Mouse (Mus musculus): ENCODE data around the gene Ctsf. TPM values are rescaled to one million over a fixed set of nuclear protein-coding genes. Genes with fewer than 3 reads are reported as not detected.
"Not testable (repeated sequence)": the region's sequence is repeated elsewhere in the genome, so short reads cannot be mapped to it uniquely, and the experiment has no call there.

Ctsf gene
- polyA plus RNA-seq, 1 experiment from 2014 or later = 75.8 TPM

DNA sequence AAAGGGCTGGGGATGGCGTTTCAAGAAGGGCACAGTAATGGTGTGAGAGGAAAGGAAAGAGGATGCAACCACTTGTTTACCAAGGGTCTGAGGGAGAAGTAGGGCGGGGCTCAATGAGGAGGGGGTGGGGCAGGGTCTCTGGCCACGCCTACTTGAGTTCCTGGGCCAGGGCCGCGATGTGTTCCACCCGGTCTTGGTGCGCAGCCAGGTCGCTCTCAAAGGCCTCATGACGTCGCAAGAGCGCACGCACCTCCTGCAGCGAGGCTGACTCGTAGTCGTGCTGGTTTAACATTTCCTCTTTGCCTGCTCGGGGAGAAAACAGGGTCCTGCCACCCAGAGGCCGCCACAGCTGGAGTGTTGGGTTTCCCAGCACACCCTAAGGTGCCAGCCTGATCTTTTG is 10.2 kb downstream of the Ctsf start:
- no peaks in the 10 kb centered on the region for H3K9me3 ChIP-seq (ENCODE audit: control insufficient read depth, low read length)
- H3K4me1 ChIP-seq (ENCODE audit: control insufficient read depth, insufficient read depth, low read length) = no peaks in the 10 kb centered on the region
- ATAC-seq (ENCODE audit: low read depth) = no peak
- H3K36me3 ChIP-seq (ENCODE audit: control insufficient read depth, insufficient read depth, low read length) = no peaks in the 10 kb centered on the region
- H3K4me3 ChIP-seq (ENCODE audit: low read depth, low read length) = no peak overlapping the region
- H3K27ac ChIP-seq (ENCODE audit: low read depth, low read length) = no peak overlapping the region
- WGBS = 7% methylated on average over 17 of the region's 17 CpGs
- H3K27me3 ChIP-seq (ENCODE audit: control insufficient read depth, insufficient read depth, low read length) = no peaks in the 10 kb centered on the region
- H3K4me2 ChIP-seq (ENCODE audit: low read depth, low read length) = peak overlapping the region; percentile 18; the same call in 1 of the 2 replicates
- H3K9ac ChIP-seq (replicated peaks; ENCODE audit: low read depth, low read length) = no peak overlapping the region

GRCm38 (mm10) chr19:4874613-4875012 is 19.7 kb downstream of the Ctsf start:
- not testable (repeated sequence) for H3K9ac ChIP-seq (replicated peaks; ENCODE audit: low read depth, low read length); ATAC-seq (ENCODE audit: low read depth); H3K4me3 ChIP-seq (ENCODE audit: low read depth, low read length); H3K27ac ChIP-seq (ENCODE audit: low read depth, low read length); H3K9me3 ChIP-seq (ENCODE audit: control insufficient read depth, low read length); H3K27me3 ChIP-seq (ENCODE audit: control insufficient read depth, insufficient read depth, low read length); H3K4me2 ChIP-seq (ENCODE audit: low read depth, low read length); H3K36me3 ChIP-seq (ENCODE audit: control insufficient read depth, insufficient read depth, low read length)
- H3K4me1 ChIP-seq (ENCODE audit: control insufficient read depth, insufficient read depth, low read length) = peaks cover 11% of the 10 kb centered on the region; the same call in 1 of the 2 replicates
- 94% methylated on average over 1 of the region's 1 CpGs for WGBS

DNA sequence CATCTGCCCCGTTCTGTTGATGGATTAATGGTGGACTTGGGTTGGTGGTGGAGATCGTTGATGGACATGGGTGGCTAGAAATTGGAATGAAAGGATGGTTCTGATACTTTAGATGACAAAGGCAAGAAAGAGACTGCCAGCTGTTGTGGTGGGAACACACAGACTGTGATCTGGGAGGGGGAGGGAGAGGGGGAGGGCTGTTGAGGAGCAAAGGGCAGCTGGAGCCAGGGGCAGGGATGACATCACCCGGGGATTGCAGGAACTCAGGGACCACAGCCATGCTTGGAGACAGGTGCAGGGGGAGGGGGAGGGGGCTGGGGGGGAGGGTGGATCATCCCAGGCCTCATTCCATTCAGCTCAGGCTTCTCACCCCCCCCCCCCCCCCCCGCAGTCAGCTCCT is 21.3 kb downstream of the Ctsf start:
- Histone ChIP-seq H3K27me3 (ENCODE audit: control insufficient read depth, insufficient read depth, low read length) (no peaks in the 10 kb centered on the region), H3K4me1 (ENCODE audit: control insufficient read depth, insufficient read depth, low read length) (peaks cover 11% of the 10 kb centered on the region; the same call in 1 of the 2 replicates), H3K4me3 (ENCODE audit: low read depth, low read length) (no peak overlapping the region), H3K36me3 (ENCODE audit: control insufficient read depth, insufficient read depth, low read length) (no peaks in the 10 kb centered on the region), H3K9me3 (ENCODE audit: control insufficient read depth, low read length) (no peaks in the 10 kb centered on the region), H3K9ac (replicated peaks; ENCODE audit: low read depth, low read length) (no peak overlapping the region), H3K4me2 (ENCODE audit: low read depth, low read length) (no peak overlapping the region), H3K27ac (ENCODE audit: low read depth, low read length) (no peak overlapping the region)
- 62% methylated on average over 3 of the region's 4 CpGs for WGBS
- no peak for ATAC-seq (ENCODE audit: low read depth)

DNA sequence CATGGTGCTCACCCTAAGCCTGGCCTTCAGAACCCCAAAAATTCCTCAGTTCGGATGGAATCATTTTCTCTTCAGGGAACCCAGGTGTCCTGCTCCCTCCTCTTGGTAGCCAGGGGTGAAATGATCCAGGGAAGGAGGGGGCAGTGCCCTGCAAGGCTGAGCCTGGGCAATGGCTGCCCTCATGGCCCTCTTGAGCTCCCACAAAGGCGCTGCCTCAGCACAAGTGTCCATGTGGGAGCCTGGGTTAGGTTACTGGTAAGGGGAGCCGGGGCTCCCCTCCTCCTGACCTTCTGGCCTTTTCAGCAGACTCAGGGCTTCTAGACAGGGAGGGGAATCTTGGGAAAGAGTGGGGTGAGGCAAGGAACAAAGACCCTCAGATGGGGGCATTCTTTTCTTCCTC is 21.8 kb downstream of the Ctsf start:
- H3K27ac ChIP-seq (ENCODE audit: low read depth, low read length) = no peak overlapping the region
- no peak overlapping the region for H3K4me2 ChIP-seq (ENCODE audit: low read depth, low read length)
- H3K36me3 ChIP-seq (ENCODE audit: control insufficient read depth, insufficient read depth, low read length) = no peaks in the 10 kb centered on the region
- no peaks in the 10 kb centered on the region for H3K27me3 ChIP-seq (ENCODE audit: control insufficient read depth, insufficient read depth, low read length)
- H3K4me3 ChIP-seq (ENCODE audit: low read depth, low read length) = no peak overlapping the region
- ATAC-seq (ENCODE audit: low read depth) = no peak
- H3K9ac ChIP-seq (replicated peaks; ENCODE audit: low read depth, low read length) = no peak overlapping the region
- H3K9me3 ChIP-seq (ENCODE audit: control insufficient read depth, low read length) = no peaks in the 10 kb centered on the region
- WGBS = 75% methylated on average over 3 of the region's 3 CpGs
- peaks cover 11% of the 10 kb centered on the region; the same call in 1 of the 2 replicates for H3K4me1 ChIP-seq (ENCODE audit: control insufficient read depth, insufficient read depth, low read length)

DNA sequence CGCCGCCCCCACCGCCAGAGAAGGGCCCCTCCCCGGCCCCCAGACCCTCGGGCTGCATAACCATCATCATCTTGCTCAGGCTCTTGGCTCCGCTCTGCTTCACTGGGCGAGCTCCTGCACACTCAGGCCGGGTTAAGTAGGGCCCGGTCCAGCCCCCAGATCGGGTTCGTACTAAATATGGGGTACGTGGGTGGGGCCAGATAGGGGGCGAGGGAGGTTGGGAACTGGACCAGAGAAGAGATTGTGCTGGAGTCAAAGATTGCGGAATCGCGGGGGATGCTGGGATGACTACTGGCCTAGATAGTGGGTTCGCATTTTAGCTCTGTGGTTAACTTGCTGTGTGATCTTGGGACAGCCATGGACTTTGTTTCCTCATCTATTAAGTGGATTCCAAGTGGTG is 22.9 kb downstream of the Ctsf start, which contains the start of gene Actn3:
TSS of gene Actn3 (minus strand) at position 125 of the 400 bp plus-strand sequence.
- Histone ChIP-seq H3K9me3 (ENCODE audit: control insufficient read depth, low read length) (no peaks in the 10 kb centered on the region), H3K4me3 (ENCODE audit: low read depth, low read length) (peak within 1 kb of the TSS; percentile 54), H3K9ac (replicated peaks; ENCODE audit: low read depth, low read length) (peak within 1 kb of the TSS; percentile 67), H3K4me2 (ENCODE audit: low read depth, low read length) (peak within 1 kb of the TSS; percentile 86), H3K27me3 (ENCODE audit: control insufficient read depth, insufficient read depth, low read length) (no peaks in the 10 kb centered on the region), H3K27ac (ENCODE audit: low read depth, low read length) (peak within 1 kb of the TSS; percentile 49), H3K4me1 (ENCODE audit: control insufficient read depth, insufficient read depth, low read length) (peaks cover 11% of the 10 kb centered on the region; the same call in 1 of the 2 replicates), H3K36me3 (ENCODE audit: control insufficient read depth, insufficient read depth, low read length) (no peaks in the 10 kb centered on the region)
- 3% methylated on average over 17 of the region's 17 CpGs for WGBS
- no peak for ATAC-seq (ENCODE audit: low read depth)

- Histone ChIP-seq H3K4me2 (ENCODE audit: low read depth, low read length) (peak within 1 kb of the TSS; percentile 86), H3K9ac (replicated peaks; ENCODE audit: low read depth, low read length) (peak within 1 kb of the TSS; percentile 67), H3K4me3 (ENCODE audit: low read depth, low read length) (peak within 1 kb of the TSS; percentile 54), H3K36me3 (ENCODE audit: control insufficient read depth, insufficient read depth, low read length) (no peaks in the 10 kb centered on the region), H3K27me3 (ENCODE audit: control insufficient read depth, insufficient read depth, low read length) (no peaks in the 10 kb centered on the region), H3K9me3 (ENCODE audit: control insufficient read depth, low read length) (no peaks in the 10 kb centered on the region), H3K27ac (ENCODE audit: low read depth, low read length) (peak within 1 kb of the TSS; percentile 49), H3K4me1 (ENCODE audit: control insufficient read depth, insufficient read depth, low read length) (peaks cover 11% of the 10 kb centered on the region; the same call in 1 of the 2 replicates)
- ATAC-seq (ENCODE audit: low read depth) = peak; percentile 98
- WGBS = 2% methylated on average over 52 of the region's 52 CpGs
Measured at GRCm38 (mm10) chr19:4878405-4879323, 23.7 kb downstream of the Ctsf start, which contains the start of gene Zdhhc24. Gene Zdhhc24 (plus strand): TSS chr19:4878668.

DNA sequence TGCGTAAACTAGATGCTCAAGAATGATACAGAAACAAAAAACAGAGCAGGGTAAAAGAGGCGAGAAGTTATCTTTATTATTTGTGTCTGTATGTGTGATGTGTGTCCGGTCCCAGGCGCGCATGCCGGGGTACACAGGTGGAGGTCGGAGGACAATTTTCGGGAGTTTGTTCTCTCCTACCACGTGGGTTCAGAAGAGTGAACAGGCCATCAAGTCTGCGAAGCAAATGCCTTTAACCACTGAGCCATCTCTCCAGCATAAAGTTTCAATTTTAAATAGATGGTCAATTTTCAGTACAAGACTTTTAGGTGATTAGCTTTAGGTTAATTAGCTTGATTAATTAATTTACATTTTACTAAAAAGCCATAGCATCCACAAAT is 24.4 kb downstream of the Ctsf start:
- peak overlapping the region; percentile 86 for H3K4me2 ChIP-seq (ENCODE audit: low read depth, low read length)
- H3K9me3 ChIP-seq (ENCODE audit: control insufficient read depth, low read length) = no peaks in the 10 kb centered on the region
- peak overlapping the region; percentile 54 for H3K4me3 ChIP-seq (ENCODE audit: low read depth, low read length)
- H3K9ac ChIP-seq (replicated peaks; ENCODE audit: low read depth, low read length) = peak overlapping the region; percentile 67
- no peaks in the 10 kb centered on the region for H3K27me3 ChIP-seq (ENCODE audit: control insufficient read depth, insufficient read depth, low read length)
- H3K4me1 ChIP-seq (ENCODE audit: control insufficient read depth, insufficient read depth, low read length) = peaks cover 11% of the 10 kb centered on the region; the same call in 1 of the 2 replicates
- no peak overlapping the region; the same call in 1 of the 2 replicates for H3K27ac ChIP-seq (ENCODE audit: low read depth, low read length)
- WGBS = 74% methylated on average over 10 of the region's 10 CpGs
- no peaks in the 10 kb centered on the region for H3K36me3 ChIP-seq (ENCODE audit: control insufficient read depth, insufficient read depth, low read length)
- no peak for ATAC-seq (ENCODE audit: low read depth)

DNA sequence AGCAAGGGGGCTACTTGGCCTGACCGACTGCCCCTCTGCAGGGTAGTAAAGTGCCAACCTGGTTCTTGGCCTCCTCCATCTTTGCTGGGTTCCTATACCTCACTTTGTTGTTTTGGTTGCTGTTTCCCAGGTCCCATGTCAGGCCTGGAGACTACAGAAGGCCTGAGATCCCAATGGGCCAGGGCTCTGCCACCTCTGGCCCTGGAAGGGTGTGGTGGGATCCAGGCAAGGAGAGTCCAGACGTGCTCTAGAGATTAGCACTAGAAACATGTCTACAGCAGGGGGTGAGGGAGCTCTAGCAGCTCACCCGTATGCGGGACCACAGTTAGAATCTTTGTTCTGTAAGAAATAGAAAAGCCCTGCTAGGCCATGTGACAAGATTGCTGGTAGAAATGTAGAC is 29.0 kb downstream of the Ctsf start:
- 97% methylated on average over 4 of the region's 4 CpGs for WGBS
- no peaks in the 10 kb centered on the region for H3K9me3 ChIP-seq (ENCODE audit: control insufficient read depth, low read length)
- H3K4me1 ChIP-seq (ENCODE audit: control insufficient read depth, insufficient read depth, low read length) = peaks cover 6% of the 10 kb centered on the region; the same call in 1 of the 2 replicates
- ATAC-seq (ENCODE audit: low read depth) = no peak
- H3K27ac ChIP-seq (ENCODE audit: low read depth, low read length) = no peak overlapping the region
- peaks cover 3% of the 10 kb centered on the region; the same call in 1 of the 2 replicates for H3K36me3 ChIP-seq (ENCODE audit: control insufficient read depth, insufficient read depth, low read length)
- no peak overlapping the region for H3K9ac ChIP-seq (replicated peaks; ENCODE audit: low read depth, low read length)
- H3K27me3 ChIP-seq (ENCODE audit: control insufficient read depth, insufficient read depth, low read length) = no peaks in the 10 kb centered on the region
- H3K4me2 ChIP-seq (ENCODE audit: low read depth, low read length) = no peak overlapping the region
- no peak overlapping the region for H3K4me3 ChIP-seq (ENCODE audit: low read depth, low read length)

- Histone ChIP-seq H3K4me2 (ENCODE audit: low read depth, low read length) (no peak overlapping the region), H3K27ac (ENCODE audit: low read depth, low read length) (no peak overlapping the region), H3K36me3 (ENCODE audit: control insufficient read depth, insufficient read depth, low read length) (peaks cover 35% of the 10 kb centered on the region), H3K9me3 (ENCODE audit: control insufficient read depth, low read length) (no peaks in the 10 kb centered on the region), H3K9ac (replicated peaks; ENCODE audit: low read depth, low read length) (no peak overlapping the region), H3K4me1 (ENCODE audit: control insufficient read depth, insufficient read depth, low read length) (no peaks in the 10 kb centered on the region), H3K27me3 (ENCODE audit: control insufficient read depth, insufficient read depth, low read length) (no peaks in the 10 kb centered on the region), H3K4me3 (ENCODE audit: low read depth, low read length) (no peak overlapping the region)
- no peak for ATAC-seq (ENCODE audit: low read depth)
- 87% methylated on average over 10 of the region's 10 CpGs for WGBS
Measured at GRCm38 (mm10) chr19:4889791-4890190, 34.9 kb downstream of the Ctsf start.
